Mouse (Mus musculus): ENCODE results near the gene Haspin.
"Not testable (repeated sequence)": the region's sequence is repeated elsewhere in the genome, so short reads cannot be mapped to it uniquely, and the experiment has no call there.

Haspin gene

GRCm38 (mm10) chr11:73137116-73137515 lies 978 bp downstream of the Haspin start:
- no peak for DNase-seq

- DNase-seq: no peak
Observed at GRCm38 (mm10) chr11:73136587-73136986, 1.5 kb downstream of the Haspin start.

- DNase-seq: no peak
Observed at GRCm38 (mm10) chr11:73134222-73134621, 3.9 kb downstream of the Haspin start.

- DNase-seq: no peak
Observed at GRCm38 (mm10) chr11:73132999-73133398, 5.1 kb downstream of the Haspin start.

- DNase-seq: no peak
Observed at GRCm38 (mm10) chr11:73131020-73131419, 7.1 kb downstream of the Haspin start.

GRCm38 (mm10) chr11:73126495-73126894 lies 11.6 kb downstream of the Haspin start:
- no peak for DNase-seq

GRCm38 (mm10) chr11:73111414-73111813 lies 26.7 kb downstream of the Haspin start:
- DNase-seq: no peak

- no peak for DNase-seq
Observed at GRCm38 (mm10) chr11:73109941-73110340, 28.2 kb downstream of the Haspin start.

- no peak for DNase-seq
Observed at GRCm38 (mm10) chr11:73108898-73109625, 29.0 kb downstream of the Haspin start.

GRCm38 (mm10) chr11:73108195-73108897 lies 29.7 kb downstream of the Haspin start:
- DNase-seq: no peak

GRCm38 (mm10) chr11:73107358-73107757 lies 30.7 kb downstream of the Haspin start:
- DNase-seq: not testable (repeated sequence)

- DNase-seq: no peak
Observed at GRCm38 (mm10) chr11:73105246-73105645, 32.8 kb downstream of the Haspin start.

- no peak for DNase-seq
Observed at GRCm38 (mm10) chr11:73101308-73101707, 36.8 kb downstream of the Haspin start.

- no peak for DNase-seq
Observed at GRCm38 (mm10) chr11:73099976-73100750, 37.9 kb downstream of the Haspin start.

GRCm38 (mm10) chr11:73098860-73099259 lies 39.2 kb downstream of the Haspin start:
- DNase-seq: no peak

- no peak for DNase-seq
Observed at GRCm38 (mm10) chr11:73094231-73094995, 43.7 kb downstream of the Haspin start.

- no peak for DNase-seq
Observed at GRCm38 (mm10) chr11:73092877-73093276, 45.2 kb downstream of the Haspin start.

- DNase-seq: no peak
Observed at GRCm38 (mm10) chr11:73092057-73092456, 46.0 kb downstream of the Haspin start.

- no peak for DNase-seq
Observed at GRCm38 (mm10) chr11:73090826-73091225, 47.3 kb downstream of the Haspin start.

- DNase-seq: no peak
Observed at GRCm38 (mm10) chr11:73090283-73090682, 47.8 kb downstream of the Haspin start, which contains the start of gene Itgae. Gene Itgae (plus strand): TSS chr11:73090583.

GRCm38 (mm10) chr11:73087700-73088480 lies 50.2 kb downstream of the Haspin start:
- DNase-seq: no peak

Measured in cerebellum, adult 9-11 months (tissue).